Mouse (Mus musculus) hindbrain, postnatal 0 days (tissue): Measurements from ENCODE around the gene Sacs. TPM values are rescaled to one million over a fixed set of nuclear protein-coding genes. Genes with fewer than 3 reads are reported as not detected.

ENCODE experiments used
- ATAC-seq: fragments of 200-750 bp; cut with Nextera tagmentation; 2 replicates; pipeline ENCODE4 v1.8.0; 2017; ENCODE audit warnings: mild to moderate bottlenecking, moderate TSS enrichment, moderate library complexity
- DNase-seq: peaks from one replicate; pipeline ENCODE4 v3.0.0-alpha.2; 2015; ENCODE audit warnings: low spot score
- H3K27ac ChIP-seq: fragments of 300-500 bp; sonication (generic); 2 replicates; pipeline ENCODE4 v1.5.1; 2014; ENCODE audit warnings: mild to moderate bottlenecking
- H3K27me3 ChIP-seq: fragments of 300-500 bp; sonication (generic); 2 replicates; pipeline ENCODE4 v1.6.1; 2014; ENCODE audit warnings: low read length, mixed read lengths; ENCODE audit not compliant: insufficient read depth
- H3K36me3 ChIP-seq: fragments of 300-500 bp; sonication (generic); 2 replicates; pipeline ENCODE4 v1.6.1; 2014; ENCODE audit warnings: low read length, mixed read lengths; ENCODE audit not compliant: insufficient read depth
- H3K4me1 ChIP-seq: fragments of 300-500 bp; sonication (generic); 2 replicates; pipeline ENCODE4 v1.6.1; 2014; ENCODE audit warnings: antibody characterized with exemption, low read length, mixed read lengths; ENCODE audit not compliant: insufficient read depth
- H3K4me2 ChIP-seq: fragments of 300-500 bp; sonication (generic); 2 replicates; pipeline ENCODE4 v1.6.1; 2014; ENCODE audit warnings: low read depth, mild to moderate bottlenecking, low read length, moderate library complexity, mixed read lengths
- H3K4me3 ChIP-seq: fragments of 300-500 bp; sonication (generic); 2 replicates; pipeline ENCODE4 v1.5.1; 2014; ENCODE audit warnings: low read length
- H3K9ac ChIP-seq: fragments of 300-500 bp; sonication (generic); replicated peaks from 2 replicates; pipeline ENCODE4 v1.6.1; 2014; ENCODE audit warnings: mild to moderate bottlenecking, low read length, moderate library complexity, mixed read lengths
- H3K9me3 ChIP-seq: fragments of 300-500 bp; sonication (generic); 2 replicates; pipeline ENCODE4 v1.6.1; 2016; ENCODE audit warnings: low read length, mixed read lengths
- CTCF ChIP-seq: IDR thresholded peaks from 2 replicates; pipeline ENCODE4 v1.5.1; 2016; ENCODE audit warnings: antibody characterized with exemption, control low read depth, low read depth
- WGBS: fragments of 180-500 bp; shearing (Covaris S2); extraction: QIAGEN DNeasy Blood & Tissue Kit; methylation state at CpG from one replicate; pipeline ENCODE4 v1.1.7; 2014; 5-methylcytosine and 5-hydroxymethylcytosine counted together
- polyA plus RNA-seq: library from polyadenylated mRNA; unstranded; fragments of >200 nt; fragmentation: Nextera tagmentation; extraction: Ambion mirVana; gene quantifications from 2 replicates; pipeline ENCODE4 v1.2.1, GENCODE M21; 2015
- total RNA-seq: library from RNA; depleted of rRNA; stranded (reverse); fragments of >200 nt; gene quantifications from 2 replicates; pipeline ENCODE4 v1.2.3, GENCODE M21; 2014; rRNA removed

Sacs gene
- 37.1 and 37.7 TPM in 2 replicates for total RNA-seq
- polyA plus RNA-seq: 6.6 and 7.2 TPM in 2 replicates

DNA sequence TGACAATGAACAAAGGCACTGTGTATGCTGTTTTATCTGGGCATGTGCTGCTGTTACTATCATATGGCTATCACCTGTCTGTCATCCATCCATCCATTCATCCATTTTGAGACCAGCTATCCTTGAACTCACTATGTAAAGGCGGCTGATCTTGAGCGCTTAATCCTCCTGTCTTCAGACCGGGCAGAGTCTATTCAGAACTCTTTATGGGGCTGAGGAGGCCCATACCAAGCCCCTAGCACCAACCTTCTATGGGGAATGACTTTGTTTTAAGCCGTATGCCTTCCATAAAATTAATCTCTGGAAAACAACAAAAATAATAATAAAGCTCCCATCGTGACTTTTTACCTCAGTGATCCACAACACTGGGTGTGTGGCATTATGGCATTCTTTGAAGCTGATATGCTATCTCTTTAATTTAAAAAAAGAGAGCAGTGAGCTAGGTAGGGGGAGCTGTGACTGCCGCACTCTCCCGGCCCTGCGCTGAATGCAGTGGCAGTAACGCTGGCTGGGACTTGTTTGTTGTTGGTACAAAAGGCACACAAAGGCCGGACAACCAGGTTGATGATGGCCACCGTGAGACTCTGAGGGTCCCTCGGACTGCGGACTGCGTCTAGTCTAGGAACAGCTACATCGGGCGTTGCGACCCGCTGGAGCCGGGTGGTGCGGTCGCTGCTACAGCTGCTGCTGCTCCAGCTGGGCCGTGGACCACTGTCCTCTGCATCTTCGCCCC is at the start of gene Sacs:
Sacs (plus strand) TSS at position 464 of the 733 bp plus-strand sequence.
- WGBS: 3% methylated on average over 23 of the region's 23 CpGs
- H3K9ac ChIP-seq: peak within 1 kb of the TSS; percentile 69

DNA sequence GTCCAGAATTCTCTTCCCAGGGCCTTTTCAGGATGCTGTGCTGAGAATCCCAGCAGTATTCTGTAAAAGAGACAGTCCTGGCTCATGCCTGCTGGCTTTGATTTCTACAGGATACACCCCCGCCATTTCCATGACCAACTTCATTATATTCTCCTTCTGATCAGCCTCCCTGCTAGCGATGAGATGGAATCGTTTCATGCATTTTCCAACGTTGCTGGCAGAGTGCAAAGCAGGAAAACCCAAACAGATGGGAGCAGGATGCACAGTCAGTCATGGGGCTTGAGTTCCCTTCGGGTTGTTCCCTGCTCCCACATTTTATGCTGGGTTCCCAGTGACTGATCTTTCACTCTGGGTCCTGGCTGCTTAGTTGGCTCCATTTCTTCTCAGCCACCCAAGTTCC is 47.3 kb upstream of the Sacs start:
- H3K4me2 ChIP-seq: no peak overlapping the region
- WGBS: 68% methylated on average over 5 of the region's 5 CpGs
- no peak for ATAC-seq

More for the DNA sequence above, at the start of gene Sacs:
- TF ChIP-seq CTCF: peak; percentile 65
- Histone ChIP-seq H3K36me3 (no peaks in the 10 kb centered on the region), H3K27me3 (no peaks in the 10 kb centered on the region), H3K4me2 (peak within 1 kb of the TSS; percentile 71), H3K4me3 (peak within 1 kb of the TSS; percentile 59), H3K4me1 (no peaks in the 10 kb centered on the region), H3K9me3 (no peaks in the 10 kb centered on the region), H3K27ac (peak within 1 kb of the TSS; percentile 77)
- ATAC-seq: peak; percentile 89
- DNase-seq: peak; percentile 75

DNA sequence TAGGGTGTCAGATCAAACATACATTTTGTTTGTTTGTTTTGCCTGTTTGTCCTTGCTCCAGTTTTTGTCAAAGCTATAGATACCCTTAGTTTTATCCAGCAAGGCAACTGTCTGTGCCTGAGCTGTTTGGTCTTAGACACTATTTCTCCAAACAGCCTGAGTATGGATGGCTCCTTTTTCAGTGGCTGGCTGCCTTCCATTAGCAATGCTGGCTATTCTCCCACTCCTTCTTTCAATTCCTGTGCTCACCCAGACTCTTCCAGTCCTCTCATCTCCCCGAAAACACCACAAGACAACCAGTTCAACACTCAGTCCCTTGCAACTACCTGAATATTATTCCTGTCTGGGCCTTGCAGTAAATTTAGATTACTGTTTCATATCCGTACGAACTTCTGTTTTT is 46.2 kb upstream of the Sacs start:
- WGBS: 84% methylated on average over 3 of the region's 3 CpGs
- Histone ChIP-seq H3K27ac (no peak overlapping the region), H3K27me3 (no peaks in the 10 kb centered on the region), H3K9ac (no peak overlapping the region), H3K36me3 (no peaks in the 10 kb centered on the region), H3K4me2 (no peak overlapping the region), H3K4me1 (no peaks in the 10 kb centered on the region), H3K4me3 (no peak overlapping the region), H3K9me3 (no peaks in the 10 kb centered on the region)
- TF ChIP-seq CTCF: no peak
- peak; percentile 39 for DNase-seq
- no peak for ATAC-seq

More for the DNA sequence above, 47.3 kb upstream of the Sacs start:
- no peak for DNase-seq
- Histone ChIP-seq H3K4me1 (no peaks in the 10 kb centered on the region), H3K36me3 (no peaks in the 10 kb centered on the region), H3K9ac (no peak overlapping the region), H3K27me3 (no peaks in the 10 kb centered on the region), H3K27ac (no peak overlapping the region), H3K4me3 (no peak overlapping the region), H3K9me3 (no peaks in the 10 kb centered on the region)
- TF ChIP-seq CTCF: no peak

DNA sequence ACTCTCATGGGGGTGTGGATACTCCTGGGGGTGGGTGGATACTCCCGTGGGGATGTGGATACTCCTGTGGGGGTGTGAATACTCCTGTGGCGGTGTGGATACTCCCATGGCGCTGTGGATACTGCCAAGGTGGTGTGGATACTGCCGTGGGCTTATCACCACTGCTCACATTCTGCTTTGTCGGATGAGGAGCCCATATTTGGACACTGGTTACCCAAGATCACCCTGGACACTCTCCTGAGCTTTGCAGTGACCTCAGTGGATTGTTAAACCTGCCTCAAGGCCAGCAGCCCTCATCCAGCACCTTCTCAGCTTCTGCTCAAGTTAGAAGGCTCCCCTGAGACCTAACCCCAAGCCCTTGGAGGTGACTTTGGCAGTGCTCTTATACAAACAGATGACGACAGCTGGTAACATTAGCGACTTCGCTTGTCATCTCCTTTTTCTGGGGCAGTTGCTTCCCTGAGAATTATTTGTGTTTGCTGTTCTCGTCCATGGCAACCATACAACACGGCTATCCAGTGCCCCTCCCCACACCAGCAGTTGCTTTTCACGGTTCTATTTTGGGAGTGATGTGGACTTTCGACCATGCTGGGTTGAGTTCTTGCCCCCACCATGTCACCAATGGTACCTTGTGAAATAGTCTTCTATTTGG is 40.2 kb upstream of the Sacs start:
- Histone ChIP-seq H3K4me1 (no peaks in the 10 kb centered on the region), H3K9me3 (no peaks in the 10 kb centered on the region), H3K36me3 (no peaks in the 10 kb centered on the region), H3K4me3 (no peak overlapping the region), H3K27me3 (no peaks in the 10 kb centered on the region), H3K9ac (no peak overlapping the region), H3K27ac (no peak overlapping the region), H3K4me2 (no peak overlapping the region)
- no peak for ATAC-seq
- no peak for DNase-seq
- TF ChIP-seq CTCF: no peak
- WGBS: 64% methylated on average over 12 of the region's 12 CpGs

DNA sequence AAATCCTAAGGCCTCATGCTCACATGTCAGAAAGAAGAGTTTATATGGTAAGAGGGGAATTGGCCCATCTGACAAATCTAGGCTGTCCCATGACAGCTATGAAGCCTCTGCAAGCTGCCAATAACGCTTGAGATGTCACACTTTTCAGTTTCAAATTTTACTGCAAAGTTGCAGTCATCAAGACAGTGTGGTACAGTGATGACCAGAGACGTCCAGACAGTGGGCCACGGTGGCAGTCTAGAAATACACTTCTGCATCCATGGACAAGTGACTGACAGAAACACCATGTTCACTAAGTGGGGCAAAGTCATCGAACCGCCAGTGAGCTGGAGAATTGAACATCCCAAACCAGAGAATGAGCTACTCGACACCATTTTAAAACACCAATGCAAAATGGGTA is 37.5 kb upstream of the Sacs start:
- no peak overlapping the region for H3K4me2 ChIP-seq
- H3K9ac ChIP-seq: no peak overlapping the region
- no peak overlapping the region for H3K4me3 ChIP-seq
- no peaks in the 10 kb centered on the region for H3K9me3 ChIP-seq
- DNase-seq: no peak
- H3K36me3 ChIP-seq: no peaks in the 10 kb centered on the region
- no peaks in the 10 kb centered on the region for H3K4me1 ChIP-seq
- H3K27me3 ChIP-seq: no peaks in the 10 kb centered on the region
- H3K27ac ChIP-seq: no peak overlapping the region
- WGBS: 88% methylated on average over 6 of the region's 6 CpGs
- ATAC-seq: no peak
- TF ChIP-seq CTCF: no peak

DNA sequence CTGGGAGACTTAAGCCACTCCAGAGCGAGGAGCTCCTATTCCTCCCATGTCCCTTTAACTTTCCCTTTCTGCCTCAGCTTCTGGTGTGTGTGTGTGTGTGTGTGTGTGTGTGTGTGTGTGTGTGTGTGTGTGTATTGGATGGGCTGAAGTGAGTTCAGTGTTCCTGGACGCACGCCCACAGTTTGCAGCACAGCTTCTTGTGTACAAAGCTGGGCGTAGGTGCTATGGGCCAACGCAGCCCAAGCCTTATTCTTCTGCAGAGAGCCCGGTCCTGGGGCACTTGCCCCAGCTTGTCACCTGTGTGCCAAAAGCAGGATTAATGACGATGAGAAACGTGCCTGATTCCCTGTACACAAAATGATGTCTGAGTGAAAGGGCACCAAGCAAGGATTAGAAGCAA is 31.9 kb upstream of the Sacs start:
- Histone ChIP-seq H3K36me3 (no peaks in the 10 kb centered on the region), H3K4me3 (no peak overlapping the region), H3K4me2 (no peak overlapping the region), H3K4me1 (no peaks in the 10 kb centered on the region), H3K9ac (no peak overlapping the region), H3K27me3 (no peaks in the 10 kb centered on the region), H3K27ac (no peak overlapping the region), H3K9me3 (no peaks in the 10 kb centered on the region)
- WGBS: 72% methylated on average over 8 of the region's 8 CpGs
- ATAC-seq: no peak
- DNase-seq: peak; percentile 31
- no peak for TF ChIP-seq CTCF

DNA sequence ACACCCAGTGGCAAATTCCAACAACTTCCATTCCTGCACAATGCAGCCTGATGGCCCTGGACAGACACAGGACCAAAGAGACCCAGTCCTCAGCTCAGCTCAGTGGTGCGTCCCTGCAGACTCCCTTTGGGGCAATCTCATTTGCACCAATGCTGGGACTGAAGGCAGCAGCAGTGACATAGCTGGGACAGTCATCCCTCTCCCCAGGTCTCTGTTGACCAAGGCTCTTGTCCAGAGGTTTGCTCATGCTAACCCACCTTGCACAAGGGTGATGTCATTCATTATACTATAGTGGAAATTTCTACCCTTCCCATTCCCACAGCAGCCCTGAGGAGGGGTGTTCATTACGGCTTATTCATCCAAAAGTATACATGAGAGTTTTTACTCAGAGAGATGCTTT is 29.6 kb upstream of the Sacs start:
- no peaks in the 10 kb centered on the region for H3K27me3 ChIP-seq
- no peaks in the 10 kb centered on the region for H3K36me3 ChIP-seq
- no peaks in the 10 kb centered on the region for H3K9me3 ChIP-seq
- no peak overlapping the region for H3K9ac ChIP-seq
- TF ChIP-seq CTCF: no peak
- no peak for ATAC-seq
- no peak overlapping the region for H3K4me2 ChIP-seq
- no peaks in the 10 kb centered on the region for H3K4me1 ChIP-seq
- 78% methylated on average over 2 of the region's 2 CpGs for WGBS
- no peak overlapping the region for H3K4me3 ChIP-seq
- DNase-seq: no peak
- no peak overlapping the region for H3K27ac ChIP-seq
